Mouse (Mus musculus): ENCODE measurements around the gene Ptpru.

GRCm38 (mm10) chr4:131728628-131729027, 109.5 kb downstream of the Ptpru start:
- TF ChIP-seq EP300 (IDR thresholded peaks at IDR 0.05; ENCODE audit: low read depth), result no peak
- TF ChIP-seq CTCF (IDR thresholded peaks at IDR 0.05; ENCODE audit: low read depth), result no peak
